Mouse (Mus musculus) thymus, adult 2 months (tissue): ENCODE results near the gene Prmt3. TPM values are rescaled to one million over a fixed set of nuclear protein-coding genes. Genes with fewer than 3 reads are reported as not detected.

Experiments
- DNase-seq: peaks from one replicate; pipeline ENCODE4 v3.0.0; 2021
- H3K27ac ChIP-seq: fragments of 200-500 bp; 2 replicates; pipeline ENCODE4 v1.5.1; 2012; ENCODE audit warnings: low read length, control low read depth; ENCODE audit not compliant: control insufficient read depth, insufficient read depth
- H3K27me3 ChIP-seq: fragments of 200-500 bp; 2 replicates; pipeline ENCODE4 v1.6.1; 2012; ENCODE audit warnings: mild to moderate bottlenecking, low read length, moderate library complexity, mixed read lengths; ENCODE audit not compliant: control insufficient read depth, insufficient read depth
- H3K36me3 ChIP-seq: fragments of 200-500 bp; 2 replicates; pipeline ENCODE4 v1.6.1; 2012; ENCODE audit warnings: mild to moderate bottlenecking, low read length, moderate library complexity; ENCODE audit not compliant: control insufficient read depth, insufficient read depth
- H3K4me1 ChIP-seq: fragments of 200-500 bp; replicated peaks from 2 replicates; pipeline ENCODE4 v1.6.1; 2012; ENCODE audit warnings: low read length; ENCODE audit not compliant: control insufficient read depth, insufficient read depth
- H3K4me3 ChIP-seq: fragments of 200-500 bp; 2 replicates; pipeline ENCODE4 v1.5.1; 2012; ENCODE audit warnings: mild to moderate bottlenecking, low read length, control low read depth, moderate library complexity; ENCODE audit not compliant: control insufficient read depth, insufficient read depth
- CTCF ChIP-seq: fragments of 200-500 bp; IDR thresholded peaks from 2 replicates; pipeline ENCODE4 v1.5.1; 2012; ENCODE audit warnings: mild to moderate bottlenecking, control low read depth, low read length, moderate library complexity, borderline replicate concordance; ENCODE audit not compliant: control insufficient read depth, poor library complexity, insufficient read depth; ENCODE audit errors: extremely low read depth
- POLR2A ChIP-seq: fragments of 200-500 bp; IDR thresholded peaks from 2 replicates; pipeline ENCODE4 v1.6.1; 2012; ENCODE audit warnings: mild to moderate bottlenecking, low read length, control low read depth, moderate library complexity; ENCODE audit not compliant: control insufficient read depth, poor library complexity, insufficient read depth; ENCODE audit errors: extremely low read depth
- WGBS: fragments of 180-500 bp; shearing (Covaris S2); methylation state at CpG from one replicate; pipeline ENCODE4 v1.1.7; 2018; 5-methylcytosine and 5-hydroxymethylcytosine counted together
- polyA plus RNA-seq: library from polyadenylated mRNA; depleted of rRNA; stranded (reverse); fragments of >200 nt; gene quantifications from 2 replicates; pipeline ENCODE4 v1.2.3, GENCODE M21; 2012

Gene Prmt3
- polyA plus RNA-seq, 1 experiment, result 35.0 TPM

- Histone ChIP-seq H3K4me1 (no peaks in the 10 kb centered on the region), H3K4me3 (no peak overlapping the region), H3K27me3 (no peaks in the 10 kb centered on the region), H3K36me3 (peaks cover 18% of the 10 kb centered on the region), H3K27ac (no peak overlapping the region)
- peak; percentile 46 for DNase-seq
- 77% methylated on average over 12 of the region's 12 CpGs for WGBS
- TF ChIP-seq POLR2A (no peak), CTCF (peak; percentile 59; the same call in 1 of the 2 replicates)
Observed at GRCm38 (mm10) chr7:49786618-49787382, 8.7 kb downstream of the Prmt3 start.

GRCm38 (mm10) chr7:49787383-49787645 lies 9.2 kb downstream of the Prmt3 start:
- no peak for DNase-seq
- no peak overlapping the region for H3K27ac ChIP-seq
- H3K27me3 ChIP-seq, result no peaks in the 10 kb centered on the region
- H3K4me1 ChIP-seq, result no peaks in the 10 kb centered on the region
- H3K36me3 ChIP-seq, result peaks cover 18% of the 10 kb centered on the region
- no peak overlapping the region for H3K4me3 ChIP-seq
- TF ChIP-seq CTCF, result no peak
- TF ChIP-seq POLR2A, result no peak
- 99% methylated on average over 3 of the region's 3 CpGs for WGBS

GRCm38 (mm10) chr7:49794304-49794703 lies 16.2 kb downstream of the Prmt3 start:
- Histone ChIP-seq H3K27me3 (no peaks in the 10 kb centered on the region), H3K36me3 (peaks cover 24% of the 10 kb centered on the region), H3K4me3 (no peak overlapping the region), H3K27ac (no peak overlapping the region), H3K4me1 (no peaks in the 10 kb centered on the region)
- WGBS, result 93% methylated on average over 2 of the region's 2 CpGs
- DNase-seq, result no peak
- TF ChIP-seq POLR2A, result no peak

- H3K27me3 ChIP-seq, result no peaks in the 10 kb centered on the region
- WGBS, result 89% methylated on average over 1 of the region's 1 CpGs
- H3K27ac ChIP-seq, result no peak overlapping the region
- H3K4me3 ChIP-seq, result no peak overlapping the region
- H3K4me1 ChIP-seq, result no peaks in the 10 kb centered on the region
- TF ChIP-seq CTCF (no peak), POLR2A (no peak)
- DNase-seq, result no peak
- peaks cover 27% of the 10 kb centered on the region for H3K36me3 ChIP-seq
Observed at GRCm38 (mm10) chr7:49797171-49797570, 19.0 kb downstream of the Prmt3 start.

GRCm38 (mm10) chr7:49803511-49803910 lies 25.4 kb downstream of the Prmt3 start:
- Histone ChIP-seq H3K4me1 (no peaks in the 10 kb centered on the region), H3K27me3 (no peaks in the 10 kb centered on the region), H3K27ac (no peak overlapping the region), H3K4me3 (no peak overlapping the region), H3K36me3 (peaks cover 18% of the 10 kb centered on the region; the same call in 1 of the 2 replicates)
- WGBS, result 97% methylated on average over 6 of the region's 6 CpGs
- DNase-seq, result no peak
- TF ChIP-seq CTCF (no peak), POLR2A (no peak)

- Histone ChIP-seq H3K4me1 (no peaks in the 10 kb centered on the region), H3K4me3 (no peak overlapping the region), H3K36me3 (peaks cover 12% of the 10 kb centered on the region; the same call in 1 of the 2 replicates), H3K27me3 (no peaks in the 10 kb centered on the region), H3K27ac (no peak overlapping the region)
- DNase-seq, result no peak
- WGBS, result 80% methylated on average over 5 of the region's 5 CpGs
- TF ChIP-seq CTCF, result no peak
- no peak for TF ChIP-seq POLR2A
Observed at GRCm38 (mm10) chr7:49804638-49805165, 26.6 kb downstream of the Prmt3 start.
